Mouse (Mus musculus) CD4-positive helper T cell, adult 2 months (primary cell): ENCODE results near the gene Naa20.

Experiments
- DNase-seq: peaks from one replicate; pipeline ENCODE4 v3.0.0-alpha.2; 2012; ENCODE audit warnings: low read depth, missing footprints, low spot score

The Naa20 gene

GRCm38 (mm10) chr2:145901861-145902260 is at the start of gene Naa20:
Gene Naa20 (plus strand): TSS chr2:145902099.
- DNase-seq, result no peak

DNA sequence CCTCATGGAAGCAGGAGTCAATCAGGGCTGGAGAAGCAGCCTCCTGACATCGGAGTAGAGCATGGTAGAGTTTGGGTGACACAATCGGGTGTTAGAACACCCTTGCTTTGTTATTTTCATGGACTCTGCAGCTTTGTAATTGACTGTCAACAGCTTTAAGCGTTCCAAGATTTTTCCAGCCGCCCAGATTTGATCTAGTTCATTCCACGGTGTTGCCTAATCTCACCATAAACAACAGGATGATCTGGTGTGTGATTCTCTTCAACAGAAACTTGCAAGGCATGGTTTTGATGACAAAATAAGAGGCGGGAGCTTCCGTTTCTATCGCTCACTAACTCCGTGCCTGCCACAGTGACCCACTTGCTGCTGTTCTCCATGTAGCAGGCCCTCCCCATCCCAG is 46.1 kb upstream of the Naa20 start:
- DNase-seq, result no peak

GRCm38 (mm10) chr2:145857864-145858263 is 44.0 kb upstream of the Naa20 start:
- DNase-seq, result no peak

GRCm38 (mm10) chr2:145859442-145859931 is 42.4 kb upstream of the Naa20 start:
- no peak for DNase-seq

GRCm38 (mm10) chr2:145859932-145860801 is 41.7 kb upstream of the Naa20 start:
- DNase-seq, result no peak

GRCm38 (mm10) chr2:145861193-145862123 is 40.4 kb upstream of the Naa20 start:
- DNase-seq, result no peak

GRCm38 (mm10) chr2:145862206-145862817 is 39.6 kb upstream of the Naa20 start:
- DNase-seq, result no peak

- DNase-seq, result no peak
Observed at GRCm38 (mm10) chr2:145865344-145865743, 36.6 kb upstream of the Naa20 start.

DNA sequence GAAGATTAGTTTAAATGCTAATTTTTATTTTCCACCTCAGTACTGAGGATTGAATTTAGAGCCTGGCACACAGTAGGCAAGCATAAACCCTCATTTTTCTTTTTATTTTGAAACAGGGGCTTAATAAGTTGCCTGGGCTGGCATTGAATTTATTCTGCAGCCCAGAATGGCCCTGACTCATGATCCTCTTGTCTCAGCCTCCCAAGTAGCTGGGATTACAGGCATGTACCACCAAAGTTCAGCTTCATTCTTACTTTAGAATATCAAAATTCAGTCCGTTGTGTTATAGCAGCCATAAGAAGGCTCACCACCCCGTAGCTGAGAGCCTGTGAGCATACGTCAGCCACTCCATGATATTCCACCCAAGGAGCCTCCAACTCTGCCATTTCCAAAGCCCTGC is 35.7 kb upstream of the Naa20 start:
- no peak for DNase-seq

GRCm38 (mm10) chr2:145866695-145867449 is 35.0 kb upstream of the Naa20 start:
- no peak for DNase-seq

DNA sequence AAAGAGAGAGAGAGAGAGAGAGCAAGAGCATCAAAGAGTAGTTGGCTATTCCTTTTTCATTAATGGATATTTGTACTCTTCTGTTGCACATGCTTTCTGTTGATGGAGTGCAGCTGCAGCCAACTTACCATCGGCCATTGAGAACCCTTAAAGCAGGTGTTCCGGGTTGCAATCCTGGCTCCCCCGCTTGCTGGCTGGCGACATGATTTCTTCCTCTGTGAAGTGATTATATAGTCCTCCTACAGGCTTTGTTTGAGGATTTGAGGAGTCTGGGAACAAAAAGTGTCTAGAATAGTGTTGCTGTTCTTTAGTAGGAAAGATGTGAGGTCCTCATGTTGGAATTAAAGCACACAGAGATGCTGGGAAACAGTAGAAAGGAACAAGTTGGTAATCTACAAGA is 30.6 kb upstream of the Naa20 start:
- DNase-seq, result no peak

DNA sequence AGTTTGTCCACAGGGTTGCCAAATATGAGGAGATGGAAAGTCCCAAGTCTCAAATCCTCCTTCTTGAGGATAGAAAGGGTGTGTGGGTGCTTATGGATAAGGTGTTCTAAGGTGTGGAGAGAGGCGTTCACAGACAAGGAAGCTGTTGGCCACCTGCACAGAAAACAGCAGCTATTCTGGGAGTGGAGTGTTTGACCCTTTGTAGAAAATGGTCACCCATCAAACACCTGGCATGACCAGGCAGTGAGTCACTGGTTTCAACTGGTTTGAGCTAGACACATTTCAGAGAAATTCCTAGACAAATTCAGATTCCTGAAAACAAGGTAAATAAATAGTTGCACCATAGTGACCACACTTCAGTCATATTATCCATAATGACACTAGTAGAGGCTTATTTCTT is 29.8 kb upstream of the Naa20 start:
- DNase-seq, result no peak

DNA sequence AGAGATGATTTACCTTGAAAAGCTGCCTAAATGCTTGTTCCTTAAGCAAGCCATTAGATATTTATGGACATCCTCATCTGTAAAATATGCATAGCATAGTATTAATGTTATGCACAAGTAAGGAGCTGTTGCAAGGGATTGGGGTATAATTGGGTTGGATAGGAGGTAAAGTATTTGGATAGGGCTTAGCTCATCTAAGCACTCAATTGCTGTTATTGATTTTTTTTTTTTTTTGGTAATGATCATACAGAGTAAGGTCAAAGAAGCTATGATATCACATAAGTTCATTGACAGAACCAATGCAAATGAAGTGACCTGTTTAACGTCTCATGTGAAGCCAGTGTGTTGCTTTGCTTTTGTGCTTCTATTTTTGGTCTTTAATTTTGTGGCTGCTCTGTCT is 27.9 kb upstream of the Naa20 start:
- no peak for DNase-seq

- no peak for DNase-seq
Observed at GRCm38 (mm10) chr2:145874879-145875482, 26.9 kb upstream of the Naa20 start.

DNA sequence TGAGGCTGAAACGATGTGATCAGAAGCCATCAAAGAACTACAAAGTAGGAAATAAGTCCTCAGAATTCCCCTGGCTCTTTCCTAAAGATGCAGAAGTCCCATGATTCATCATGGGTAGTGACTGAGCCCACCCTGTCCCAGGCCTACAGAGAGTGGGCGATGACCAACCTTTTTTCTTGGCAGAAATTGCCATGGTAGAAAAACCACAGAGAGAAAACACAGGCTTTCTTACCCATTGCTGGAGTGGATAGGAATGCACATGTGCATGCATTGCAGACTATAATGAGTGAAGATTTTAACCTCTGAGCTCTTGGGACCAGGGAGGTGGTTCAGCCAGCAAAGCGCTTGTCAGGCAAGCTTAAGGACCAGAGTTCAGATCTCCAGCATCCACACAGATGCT is 24.7 kb upstream of the Naa20 start:
- DNase-seq, result no peak

GRCm38 (mm10) chr2:145880887-145881747 is 20.8 kb upstream of the Naa20 start:
- DNase-seq, result no peak

DNA sequence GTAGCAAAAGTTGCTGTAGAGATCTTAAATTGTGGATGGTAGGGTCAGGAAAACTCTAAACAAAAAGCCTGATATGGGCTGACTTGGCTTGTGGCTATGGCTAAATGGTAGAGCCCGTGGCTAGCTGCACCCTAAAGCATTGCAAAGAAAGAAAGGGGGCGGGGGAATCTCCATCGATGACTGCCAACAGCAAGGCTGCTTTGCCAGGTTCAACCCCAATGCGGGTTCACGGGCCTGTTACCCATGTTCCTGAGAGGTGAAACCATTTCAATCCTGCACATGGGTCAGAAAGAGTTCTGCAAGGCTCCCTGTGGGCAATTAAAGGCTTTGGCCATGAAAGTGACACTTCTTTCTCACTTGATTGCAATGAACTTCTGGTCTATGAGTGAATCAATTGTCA is 20.0 kb upstream of the Naa20 start:
- DNase-seq, result no peak

DNA sequence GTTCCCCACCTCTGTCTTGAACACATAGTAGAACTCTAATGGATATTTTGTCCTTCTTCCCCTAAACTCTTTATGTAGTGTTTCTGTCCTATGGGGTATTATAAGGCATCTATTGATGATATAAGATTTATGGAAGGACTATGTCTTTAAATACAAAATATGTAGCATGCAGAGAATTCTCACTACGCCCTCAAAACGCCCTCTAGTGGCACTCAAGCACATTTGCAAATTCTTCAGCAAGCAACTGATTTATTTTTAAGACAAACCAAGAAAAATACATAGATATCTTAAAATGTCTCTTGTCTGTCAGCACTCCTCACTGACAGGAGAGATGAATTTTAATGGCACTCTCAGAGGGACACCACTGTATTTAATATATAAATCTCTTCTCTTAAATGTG is 19.5 kb upstream of the Naa20 start:
- DNase-seq, result peak; percentile 6

GRCm38 (mm10) chr2:145884036-145884912 is 17.6 kb upstream of the Naa20 start:
- DNase-seq, result no peak
